Mouse (Mus musculus) bone marrow macrophage, adult 2 months (primary cell): Measurements from ENCODE around the gene 1190007I07Rik. TPM values are rescaled to one million over a fixed set of nuclear protein-coding genes. Genes with fewer than 3 reads are reported as not detected.

ENCODE experiments used
- H3K27ac ChIP-seq: 2 replicates; pipeline ENCODE4 v1.5.1; 2012; ENCODE audit warnings: low read depth, low read length; ENCODE audit not compliant: insufficient read depth
- H3K4me1 ChIP-seq: 2 replicates; pipeline ENCODE4 v1.6.1; 2012; ENCODE audit warnings: low read length; ENCODE audit not compliant: control insufficient read depth, insufficient read depth
- H3K4me3 ChIP-seq: 2 replicates; pipeline ENCODE4 v1.5.1; 2012; ENCODE audit warnings: mild to moderate bottlenecking, low read length, moderate library complexity; ENCODE audit not compliant: insufficient read depth
- CTCF ChIP-seq: IDR thresholded peaks from 2 replicates; pipeline ENCODE4 v1.5.1; 2012; ENCODE audit warnings: low read depth, mild to moderate bottlenecking, low read length, moderate library complexity
- POLR2A ChIP-seq: IDR thresholded peaks from 2 replicates; pipeline ENCODE4 v1.6.1; 2012; ENCODE audit warnings: mild to moderate bottlenecking, low read depth, low read length, borderline replicate concordance
- polyA plus RNA-seq: library from polyadenylated mRNA; stranded (reverse); fragments of >200 nt; gene quantifications from 2 replicates; pipeline ENCODE4 v1.2.4, GENCODE M21; 2012; ENCODE audit not compliant: missing spikeins, insufficient read depth, insufficient read length

Gene 1190007I07Rik
- 18.5 and 18.6 TPM in 2 replicates for polyA plus RNA-seq

GRCm38 (mm10) chr10:82622671-82623552, at the start of gene 1190007I07Rik:
TSS of gene 1190007I07Rik (minus strand) at chr10:82623228.
- Histone ChIP-seq H3K4me3 (peak within 1 kb of the TSS; percentile 72), H3K4me1 (peaks cover 2% of the 10 kb centered on the region), H3K27ac (peak within 1 kb of the TSS; percentile 79)
- TF ChIP-seq CTCF (no peak), POLR2A (peak; percentile 55; the same call in 1 of the 2 replicates)

GRCm38 (mm10) chr10:82670205-82670604, 47.2 kb upstream of the 1190007I07Rik start:
- peaks cover 3% of the 10 kb centered on the region; the same call in 1 of the 2 replicates for H3K4me1 ChIP-seq
- no peak overlapping the region for H3K27ac ChIP-seq
- TF ChIP-seq CTCF (no peak), POLR2A (no peak)
- H3K4me3 ChIP-seq, result no peak overlapping the region

GRCm38 (mm10) chr10:82666436-82667234, 43.6 kb upstream of the 1190007I07Rik start:
- Histone ChIP-seq H3K4me1 (peaks cover 3% of the 10 kb centered on the region; the same call in 1 of the 2 replicates), H3K4me3 (peak overlapping the region; percentile 27), H3K27ac (no peak overlapping the region)
- TF ChIP-seq CTCF, result peak; percentile 78
- no peak for TF ChIP-seq POLR2A

GRCm38 (mm10) chr10:82665951-82666350, 42.9 kb upstream of the 1190007I07Rik start:
- H3K4me1 ChIP-seq, result peaks cover 3% of the 10 kb centered on the region; the same call in 1 of the 2 replicates
- H3K27ac ChIP-seq, result no peak overlapping the region
- TF ChIP-seq POLR2A (no peak), CTCF (no peak)
- H3K4me3 ChIP-seq, result no peak overlapping the region

- Histone ChIP-seq H3K4me3 (no peak overlapping the region), H3K4me1 (no peaks in the 10 kb centered on the region), H3K27ac (no peak overlapping the region)
- TF ChIP-seq CTCF, result no peak
- TF ChIP-seq POLR2A, result no peak
These were observed 40.3 kb upstream of the 1190007I07Rik start for GRCm38 (mm10) chr10:82663289-82663688.

GRCm38 (mm10) chr10:82662267-82662990, 39.4 kb upstream of the 1190007I07Rik start:
- Histone ChIP-seq H3K4me1 (no peaks in the 10 kb centered on the region), H3K4me3 (no peak overlapping the region), H3K27ac (no peak overlapping the region)
- TF ChIP-seq POLR2A (no peak), CTCF (no peak)

- Histone ChIP-seq H3K4me1 (no peaks in the 10 kb centered on the region), H3K27ac (no peak overlapping the region), H3K4me3 (no peak overlapping the region)
- TF ChIP-seq POLR2A, result no peak
- no peak for TF ChIP-seq CTCF
These were observed 38.8 kb upstream of the 1190007I07Rik start for GRCm38 (mm10) chr10:82661820-82662219.

GRCm38 (mm10) chr10:82654581-82654980, 31.6 kb upstream of the 1190007I07Rik start:
- no peak overlapping the region for H3K27ac ChIP-seq
- no peaks in the 10 kb centered on the region for H3K4me1 ChIP-seq
- TF ChIP-seq POLR2A, result no peak
- TF ChIP-seq CTCF, result no peak
- no peak overlapping the region for H3K4me3 ChIP-seq

- no peak overlapping the region for H3K27ac ChIP-seq
- TF ChIP-seq POLR2A, result no peak
- TF ChIP-seq CTCF, result no peak
- H3K4me3 ChIP-seq, result no peak overlapping the region
- no peaks in the 10 kb centered on the region for H3K4me1 ChIP-seq
These were observed 29.6 kb upstream of the 1190007I07Rik start for GRCm38 (mm10) chr10:82652625-82653024.
